Mouse (Mus musculus) heart, adult 8-10 months (tissue): Measurements from ENCODE around the gene Zfp429. TPM values are rescaled to one million over a fixed set of nuclear protein-coding genes. Genes with fewer than 3 reads are reported as not detected.
"Not testable (repeated sequence)": the region's sequence is repeated elsewhere in the genome, so short reads cannot be mapped to it uniquely, and the experiment has no call there.

Experiments
- DNase-seq: peaks from one replicate; pipeline ENCODE4 v3.0.0; 2022; ENCODE audit warnings: low spot score
- total RNA-seq, 4 experiments: library from RNA; stranded (reverse); gene quantifications; 2 replicates each; pipeline ENCODE4 v1.2.4; 2022

The Zfp429 gene
- total RNA-seq, result 1 to 10 TPM; 1.3 to 3.5 (median 1.8) TPM

- DNase-seq, result peak; percentile 84
These were observed at the start of gene Zfp429 for GRCm38 (mm10) chr13:67399183-67399903. TSS of gene Zfp429 (minus strand) at chr13:67399819.

- DNase-seq, result not testable (repeated sequence)
These were observed 37.5 kb upstream of the Zfp429 start for GRCm38 (mm10) chr13:67437095-67437494.

- no peak for DNase-seq
These were observed 28.5 kb upstream of the Zfp429 start for GRCm38 (mm10) chr13:67428116-67428515.

GRCm38 (mm10) chr13:67425699-67426098, 26.1 kb upstream of the Zfp429 start:
- DNase-seq, result not testable (repeated sequence)

- DNase-seq, result not testable (repeated sequence)
These were observed 22.9 kb upstream of the Zfp429 start for GRCm38 (mm10) chr13:67422532-67422931.

GRCm38 (mm10) chr13:67421207-67421857, 21.7 kb upstream of the Zfp429 start, which contains the start of gene Zfp459:
TSS of gene Zfp459 (minus strand) at chr13:67421418.
- no peak for DNase-seq

GRCm38 (mm10) chr13:67420558-67421206, 21.1 kb upstream of the Zfp429 start:
- DNase-seq, result no peak

- DNase-seq, result no peak
These were observed 17.2 kb upstream of the Zfp429 start for GRCm38 (mm10) chr13:67416811-67417210.

- no peak for DNase-seq
These were observed 16.1 kb upstream of the Zfp429 start for GRCm38 (mm10) chr13:67415759-67416158.

- not testable (repeated sequence) for DNase-seq
These were observed 14.0 kb upstream of the Zfp429 start for GRCm38 (mm10) chr13:67413634-67414033.

- not testable (repeated sequence) for DNase-seq
These were observed 23.4 kb downstream of the Zfp429 start for GRCm38 (mm10) chr13:67376255-67376654.

- peak; percentile 84 for DNase-seq
These were observed 24.3 kb downstream of the Zfp429 start, which contains the start of the genes Gm28041 and Zfp456 for GRCm38 (mm10) chr13:67375050-67375911. TSS of gene Gm28041 (minus strand) at chr13:67375733. TSS of gene Zfp456 (minus strand) at chr13:67375810.

GRCm38 (mm10) chr13:67360131-67360744, 39.4 kb downstream of the Zfp429 start, which contains the start of the genes Gm28044 and Zfp953:
TSS of gene Gm28044 (minus strand) at chr13:67360536.
TSS of gene Zfp953 (minus strand) at chr13:67360605.
- DNase-seq, result peak; percentile 96

- DNase-seq, result no peak
These were observed 47.8 kb downstream of the Zfp429 start for GRCm38 (mm10) chr13:67351854-67352253.

- no peak for DNase-seq
These were observed 56.2 kb downstream of the Zfp429 start for GRCm38 (mm10) chr13:67343422-67343821.

Other genes with a start within 250 kb of the Zfp429 start
- gene Rsl1, start 226.6 kb downstream of the Zfp429 start, total RNA-seq, result 1 to 10 TPM; 2.6 to 3.7 (median 3.1) TPM
- 1 to 10 TPM in 2 of 4 experiments, under 1 TPM in 2; 0.46 to 1.6 (median 1.0) TPM for gene Zfp455, start 205.3 kb downstream of the Zfp429 start, total RNA-seq
- 1 to 10 TPM; 1.3 to 1.8 (median 1.5) TPM for gene Zfp458, start 121.4 kb downstream of the Zfp429 start, total RNA-seq
- gene Zfp457, start 93.3 kb downstream of the Zfp429 start, total RNA-seq, result 1 to 10 TPM; 2.3 to 4.5 (median 2.7) TPM
- gene Zfp595, start 67.2 kb downstream of the Zfp429 start, total RNA-seq, result 1 to 10 TPM; 2.0 to 2.5 (median 2.2) TPM
- gene Gm28044, start 39.3 kb downstream of the Zfp429 start, total RNA-seq, result 1 to 10 TPM; 1.0 to 2.3 (median 1.6) TPM
- gene Zfp953, start 39.2 kb downstream of the Zfp429 start, total RNA-seq, result 1 to 10 TPM in 3 of 4 experiments, under 1 TPM in 1; 0.86 to 1.3 (median 1.1) TPM
- gene Gm28041, start 24.1 kb downstream of the Zfp429 start, total RNA-seq, result 1 to 10 TPM in 3 of 4 experiments, under 1 TPM in 1; 0.53 to 1.9 (median 1.3) TPM
- under 1 TPM; 0.44 to 0.75 (median 0.73) TPM for gene Zfp456, start 24.0 kb downstream of the Zfp429 start, total RNA-seq
- gene Zfp459, start 21.6 kb upstream of the Zfp429 start, total RNA-seq, result 1 to 10 TPM in 1 of 4 experiments, under 1 TPM in 3; 0.29 to 1.2 (median 0.75) TPM
- gene Zfp874a, start 51.8 kb upstream of the Zfp429 start, total RNA-seq, result 10 to 100 TPM in 1 of 4 experiments, 1 to 10 TPM in 3; 6.3 to 11.4 (median 7.3) TPM
- 10 to 100 TPM; 11.5 to 18.0 (median 13.9) TPM for gene Zfp874b, start 84.4 kb upstream of the Zfp429 start, total RNA-seq
- 1 to 10 TPM; 3.6 to 4.5 (median 4.0) TPM for gene Zfp58, start 100.7 kb upstream of the Zfp429 start, total RNA-seq
- 1 to 10 TPM in 1 of 4 experiments, under 1 TPM in 1, not detected in 2; 0.20 to 1.3 TPM for gene Gm26965, start 126.3 kb upstream of the Zfp429 start, total RNA-seq
- 1 to 10 TPM; 6.9 to 8.9 (median 7.9) TPM for gene Zfp87, start 126.4 kb upstream of the Zfp429 start, total RNA-seq
- 1 to 10 TPM; 2.8 to 4.9 (median 4.0) TPM for gene Zfp748, start 154.0 kb upstream of the Zfp429 start, total RNA-seq
- 1 to 10 TPM; 3.4 to 4.2 (median 3.8) TPM for gene Zfp729b, start 209.9 kb upstream of the Zfp429 start, total RNA-seq
- gene Gm49345, start 237.9 kb upstream of the Zfp429 start, total RNA-seq, result 1 to 10 TPM in 1 of 4 experiments, under 1 TPM in 3; 0.33 to 2.4 (median 0.39) TPM
- gene Zfp729a, start 238.0 kb upstream of the Zfp429 start, total RNA-seq, result 1 to 10 TPM; 3.9 to 5.5 (median 5.0) TPM